Comparison of ENCODE assay signal across 1 mouse cellular context in the genomic region with DNA sequence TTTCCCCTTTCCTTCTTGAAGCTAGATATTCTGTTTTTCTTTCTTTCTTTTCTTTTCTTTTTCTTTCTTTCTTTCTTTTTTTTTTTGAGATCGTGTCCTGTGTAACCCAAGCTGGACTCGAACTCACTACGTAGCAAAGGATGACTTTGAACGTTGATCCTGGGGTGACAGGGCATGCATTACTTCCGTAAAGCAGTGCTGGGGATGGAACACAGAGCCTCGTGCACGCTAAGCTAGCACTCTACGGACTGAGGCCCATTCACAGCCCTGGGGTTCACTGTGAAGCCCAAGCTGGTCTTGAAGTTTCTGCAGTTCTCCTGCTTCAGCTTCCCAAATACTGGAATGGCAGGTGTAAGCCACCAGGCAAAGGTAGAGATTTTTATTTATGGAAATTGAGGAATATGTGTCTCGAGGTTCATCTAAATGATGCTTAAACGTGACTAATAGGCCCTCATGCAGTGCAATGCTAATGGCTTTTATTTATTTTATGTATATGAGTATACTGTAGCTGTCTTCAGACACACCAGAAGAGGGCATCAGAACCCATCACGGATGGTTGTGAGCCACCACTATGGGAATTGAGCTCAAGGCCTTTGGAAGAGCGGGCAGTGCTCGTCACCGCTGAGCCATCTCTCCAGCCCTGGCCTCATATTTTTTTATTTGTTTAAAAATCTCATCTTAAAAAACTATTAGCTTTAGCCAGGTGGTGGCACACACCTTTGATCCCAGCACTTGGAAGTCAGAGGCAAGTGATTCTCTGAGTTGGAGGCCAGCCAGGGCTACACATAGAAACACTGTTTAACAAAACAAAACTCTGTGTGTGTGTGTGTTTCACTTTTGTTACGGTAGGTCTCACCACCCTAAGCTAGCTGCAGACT.
TF ChIP-seq lines count a peak whose summit lies in the region.

No protein-coding gene starts in this region.

TF ChIP-seq in MEL, 35 proteins besides CTCF, POLR2A, EP300 and RAD21 (continued from another document):
- no peak for TF ChIP-seq ZKSCAN1 (IDR thresholded peaks at IDR 0.05; ENCODE audit: low read depth, low read length)
- TF ChIP-seq MAX (IDR thresholded peaks at IDR 0.05; ENCODE audit: low read length): peak; percentile 48; the same call in 1 of the 2 replicates
- no peak for TF ChIP-seq USF2 (IDR thresholded peaks at IDR 0.05; ENCODE audit: borderline replicate concordance in 1 of 2, insufficient read depth in 1 of 2, low read depth in 1 of 2, low read length in 2 of 2)
- no peak for TF ChIP-seq POLR2AphosphoS5 (IDR thresholded peaks at IDR 0.05; ENCODE audit: borderline replicate concordance, low read depth, low read length)
- no peak for TF ChIP-seq NRF1 (IDR thresholded peaks at IDR 0.05; ENCODE audit: insufficient read depth, low read depth, low read length, poor library complexity, severe bottlenecking)
- peak; percentile 44; the same call in 1 of the 2 replicates for TF ChIP-seq MYC (IDR thresholded peaks at IDR 0.05; ENCODE audit: low read depth, low read length)
- no peak for TF ChIP-seq KAT2A (conservative IDR thresholded peaks at IDR 0.05; ENCODE audit: low read depth, low read length)
- no peak for TF ChIP-seq NELFE (IDR thresholded peaks at IDR 0.05; ENCODE audit: low read depth, low read length)
- TF ChIP-seq MXI1 (IDR thresholded peaks at IDR 0.05; ENCODE audit: low read depth, low read length): peak; percentile 72
